In the genomic region with DNA sequence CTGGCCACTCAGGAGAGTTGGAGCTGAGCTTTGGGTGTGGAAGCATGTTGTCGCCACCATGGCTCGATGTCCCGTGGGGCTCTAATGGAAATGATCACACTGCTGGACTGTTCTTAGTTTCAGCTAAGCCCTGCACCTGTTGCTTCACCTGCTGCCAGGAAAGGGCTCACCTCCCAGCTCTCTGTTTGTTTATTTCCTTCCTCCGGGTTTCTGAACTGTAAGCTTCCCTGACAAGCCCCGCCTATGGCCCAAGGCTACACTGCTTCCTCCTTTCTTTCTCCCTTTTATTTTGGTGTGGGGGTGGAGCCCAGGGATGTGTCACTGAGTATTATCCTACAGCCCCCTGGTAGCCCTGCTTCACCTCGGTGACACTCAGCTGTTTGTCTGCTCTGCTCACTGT, we compare ENCODE assay signal across 12 mouse cellular contexts. TPM values are rescaled to one million over a fixed set of nuclear protein-coding genes. Genes with fewer than 3 reads are reported as not detected.
DNase-seq lines count a peak whose midpoint lies in the region; ATAC-seq and TF ChIP-seq lines count a peak whose summit lies in the region.
"Had no signal": no experiment of that assay in that cellular context is flagged by ENCODE, and none has a peak within 500 bp of the region (broad histone marks: within the 10 kb centered on the region; RNA-seq: fewer than 3 reads in every experiment).

No protein-coding gene starts in this region.

- no peak overlapping the region for H3K4me3 ChIP-seq in intestine, postnatal 0 days (ENCODE audit: low read depth, low read length)
- H3K4me3 ChIP-seq: heart, embryonic 13.5 days; neural tube, embryonic 12.5 days had no signal

- peak; percentile 14 for DNase-seq in gastrocnemius, adult 18-20 months (ENCODE audit: low spot score)
- no peak for DNase-seq in gastrocnemius, postnatal 10 days
- peak; percentile 53 for DNase-seq in urinary bladder, postnatal 14 days (ENCODE audit: low spot score)
- no peak for DNase-seq in urinary bladder, adult 18-20 months (ENCODE audit: low spot score in 2 of 2)
- peak; percentile 34 for DNase-seq in thymus, postnatal 4 days
- no peak for DNase-seq in right cerebral cortex, postnatal 14 days
- DNase-seq: right cerebral cortex, adult 18-20 months had no signal

- H3K4me1 ChIP-seq in intestine, postnatal 0 days (replicated peaks; ENCODE audit: control insufficient read depth, insufficient read depth, low read length) = peaks cover 19% of the 10 kb centered on the region

- no peaks in the 10 kb centered on the region for H3K36me3 ChIP-seq in intestine, postnatal 0 days (ENCODE audit: control insufficient read depth, insufficient read depth)
- H3K36me3 ChIP-seq: heart, embryonic 13.5 days; neural tube, embryonic 12.5 days had no signal

- H3K9me3 ChIP-seq in intestine, postnatal 0 days (ENCODE audit: control insufficient read depth) = no peaks in the 10 kb centered on the region
- H3K9me3 ChIP-seq: neural tube, embryonic 12.5 days had no signal

- no peaks in the 10 kb centered on the region for H3K27me3 ChIP-seq in intestine, postnatal 0 days (replicated peaks; ENCODE audit: control insufficient read depth, insufficient read depth, low read length)
- H3K27me3 ChIP-seq: neural tube, embryonic 12.5 days had no signal

- WGBS in intestine, postnatal 0 days = 37% methylated on average over 6 of the region's 6 CpGs

- no peak overlapping the region for H3K9ac ChIP-seq in intestine, postnatal 0 days (ENCODE audit: low read depth, low read length)
- H3K9ac ChIP-seq: heart, embryonic 13.5 days; neural tube, embryonic 12.5 days had no signal

- ATAC-seq in intestine, postnatal 0 days = peak; percentile 54
- no peak for ATAC-seq in cerebellum, adult (ENCODE audit: insufficient number of reproducible peaks, low FRiP score, low TSS enrichment)

- no peak for TF ChIP-seq CTCF in intestine, postnatal 0 days (IDR thresholded peaks at IDR 0.05; ENCODE audit: low read depth)

- no peak overlapping the region for H3K4me2 ChIP-seq in intestine, postnatal 0 days (replicated peaks; ENCODE audit: low read depth)
- H3K4me2 ChIP-seq: heart, embryonic 13.5 days; midbrain, embryonic 11.5 days; neural tube, embryonic 12.5 days had no signal

- H3K27ac ChIP-seq in intestine, postnatal 0 days (ENCODE audit: low read depth, low read length) = peak overlapping the region; percentile 37; the same call in 1 of the 2 replicates
- H3K27ac ChIP-seq: heart, embryonic 13.5 days; neural tube, embryonic 12.5 days had no signal

RNA-seq across cellular contexts. Expression of a gene that starts 8.8 kb away (rescaled TPM):
- total RNA-seq in gastrocnemius, adult 18-20 months (2021) = under 1 TPM; 0.78 to 0.98 TPM
- total RNA-seq in gastrocnemius, postnatal 10 days (2021) = 1 to 10 TPM; 2.1 to 3.1 TPM
- 0.76 and 0.93 TPM in 2 replicates for polyA plus RNA-seq in intestine, postnatal 0 days (2015; fragmentation: Nextera tagmentation; extraction: Ambion mirVana)

Comparison
In these comparisons a context has a peak if more than half of its experiments do, and no peak if none do; other contexts are left out.
1. DNase-seq: peak in gastrocnemius, adult 18-20 months (single experiment), urinary bladder, postnatal 14 days (single experiment) and thymus, postnatal 4 days (single experiment); none in gastrocnemius, postnatal 10 days (single experiment), urinary bladder, adult 18-20 months (0 of 2) and right cerebral cortex, postnatal 14 days (single experiment).